ENCODE assay signal across 8 mouse cellular contexts in the genomic region with DNA sequence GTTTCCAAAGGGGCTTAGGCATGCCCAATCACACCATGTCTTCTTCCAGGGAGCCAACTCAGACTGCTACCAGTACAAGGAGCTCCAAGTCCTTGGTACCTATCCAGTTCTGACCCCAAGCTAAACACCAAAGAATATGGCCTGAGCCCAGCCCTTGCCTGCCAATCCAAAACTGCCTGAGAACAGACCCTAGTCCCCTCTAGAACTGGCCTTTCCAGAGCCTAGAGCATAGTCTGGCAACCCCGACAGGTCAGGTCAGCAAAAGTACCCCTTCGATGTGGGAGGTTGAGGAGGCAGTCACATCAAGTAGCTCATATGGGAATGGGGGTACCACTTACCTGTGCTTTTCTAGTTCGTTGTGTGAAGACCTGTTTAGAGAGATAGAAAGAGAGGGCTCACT. TPM values are rescaled to one million over a fixed set of nuclear protein-coding genes. Genes with fewer than 3 reads are reported as not detected.
DNase-seq lines count a peak whose midpoint lies in the region.
"Had no signal": no experiment of that assay in that cellular context is flagged by ENCODE, and none has a peak within 500 bp of the region (broad histone marks: within the 10 kb centered on the region; RNA-seq: fewer than 3 reads in every experiment).

No protein-coding gene starts in this region.

- intact Hi-C loops in heart, postnatal 10 days (cut with DNase I), result no loop called here
- intact Hi-C loops in left cerebral cortex, postnatal 25 days (cut with DNase I), result no loop called here

- DNase-seq in heart, adult 11 months, result peak; percentile 90
- DNase-seq in heart, postnatal 10 days, result no peak
- DNase-seq in left cerebral cortex, adult 8-10 months (ENCODE audit: low spot score in 2 of 2), result peak; percentile 1 to 4
- DNase-seq in left cerebral cortex, postnatal 25 days (ENCODE audit: low spot score in 2 of 2), result no peak
- peak; percentile 6 for DNase-seq in thymus, postnatal 4 days
- DNase-seq in thymus, postnatal 10 days (ENCODE audit: low spot score in 2 of 2), result no peak
- DNase-seq in testis, postnatal 10 days (ENCODE audit: low spot score), result peak; percentile 26
- DNase-seq: kidney, postnatal 36 days had no signal

RNA-seq across cellular contexts. Expression of a gene that starts 3.5 kb away (rescaled TPM):
- 100 to 1,000 TPM; 109 to 119 TPM for total RNA-seq in heart, postnatal 10 days (2021)
- 10 to 100 TPM; 68.7 to 79.4 (median 72.7) TPM for total RNA-seq in left cerebral cortex, adult 8-10 months (2022)
- total RNA-seq in left cerebral cortex, postnatal 25 days (2021), result 10 to 100 TPM; 77.6 to 96.5 TPM

RNA-seq across cellular contexts. Expression of a gene that starts 14.6 kb away (rescaled TPM):
- 1 to 10 TPM; 6.9 to 7.4 TPM for total RNA-seq in heart, postnatal 10 days (2021)
- 10 to 100 TPM in 1 of 4 experiments, 1 to 10 TPM in 3; 7.1 to 12.4 (median 7.4) TPM for total RNA-seq in left cerebral cortex, adult 8-10 months (2022)
- 1 to 10 TPM; 6.1 to 7.7 TPM for total RNA-seq in left cerebral cortex, postnatal 25 days (2021)

RNA-seq across cellular contexts. Expression of a gene that starts 14.7 kb away (rescaled TPM):
- 1 to 10 TPM; 2.1 to 5.4 TPM for total RNA-seq in heart, postnatal 10 days (2021)
- total RNA-seq in left cerebral cortex, adult 8-10 months (2022), result 1 to 10 TPM in 2 of 4 experiments, under 1 TPM in 2; 0.80 to 2.5 (median 1.3) TPM
- 1 to 10 TPM; 1.7 to 1.8 TPM for total RNA-seq in left cerebral cortex, postnatal 25 days (2021)

Comparison
In these comparisons a context has a peak if more than half of its experiments do, and no peak if none do; other contexts are left out.
1. DNase-seq: peak in heart, adult 11 months (single experiment), left cerebral cortex, adult 8-10 months (2 of 2), thymus, postnatal 4 days (single experiment) and testis, postnatal 10 days (single experiment); none in heart, postnatal 10 days (0 of 2), left cerebral cortex, postnatal 25 days (0 of 2) and thymus, postnatal 10 days (0 of 2).